Mouse (Mus musculus): Measurements from ENCODE around the gene Cnot2.

Gene Cnot2

GRCm38 (mm10) chr10:116547958-116548357 is 33.4 kb downstream of the Cnot2 start:
- Histone ChIP-seq H3K4me1 (replicated peaks; ENCODE audit: low read depth, low read length) (peaks cover 27% of the 10 kb centered on the region), H3K4me3 (replicated peaks; ENCODE audit: low read length) (no peak overlapping the region), H3K36me3 (ENCODE audit: insufficient read depth, low read length) (peaks cover 9% of the 10 kb centered on the region; the same call in 1 of the 2 replicates), H3K27me3 (ENCODE audit: insufficient read depth, low read length) (no peaks in the 10 kb centered on the region), H3K9me3 (ENCODE audit: low read length) (no peaks in the 10 kb centered on the region)
- no peak for TF ChIP-seq NANOG (IDR thresholded peaks at IDR 0.05; ENCODE audit: borderline replicate concordance, low read length)
- no peak for TF ChIP-seq CTCF (conservative IDR thresholded peaks at IDR 0.05; ENCODE audit: low read length)
- no peak for TF ChIP-seq POU5F1 (IDR thresholded peaks at IDR 0.05; ENCODE audit: borderline replicate concordance, low read length)

GRCm38 (mm10) chr10:116546177-116546576 is 35.1 kb downstream of the Cnot2 start:
- TF ChIP-seq NANOG (IDR thresholded peaks at IDR 0.05; ENCODE audit: borderline replicate concordance, low read length) (no peak), CTCF (conservative IDR thresholded peaks at IDR 0.05; ENCODE audit: low read length) (no peak)
- H3K9me3 ChIP-seq (ENCODE audit: low read length), result no peaks in the 10 kb centered on the region
- peaks cover 9% of the 10 kb centered on the region; the same call in 1 of the 2 replicates for H3K36me3 ChIP-seq (ENCODE audit: insufficient read depth, low read length)
- peaks cover 35% of the 10 kb centered on the region for H3K4me1 ChIP-seq (replicated peaks; ENCODE audit: low read depth, low read length)
- H3K4me3 ChIP-seq (replicated peaks; ENCODE audit: low read length), result no peak overlapping the region
- H3K27me3 ChIP-seq (ENCODE audit: insufficient read depth, low read length), result no peaks in the 10 kb centered on the region

- Histone ChIP-seq H3K4me3 (replicated peaks; ENCODE audit: low read length) (no peak overlapping the region), H3K4me1 (replicated peaks; ENCODE audit: low read depth, low read length) (peaks cover 38% of the 10 kb centered on the region), H3K9me3 (ENCODE audit: low read length) (no peaks in the 10 kb centered on the region), H3K36me3 (ENCODE audit: insufficient read depth, low read length) (peaks cover 12% of the 10 kb centered on the region; the same call in 1 of the 2 replicates), H3K27me3 (ENCODE audit: insufficient read depth, low read length) (no peaks in the 10 kb centered on the region)
- no peak for TF ChIP-seq POU5F1 (IDR thresholded peaks at IDR 0.05; ENCODE audit: borderline replicate concordance, low read length)
- TF ChIP-seq NANOG (IDR thresholded peaks at IDR 0.05; ENCODE audit: borderline replicate concordance, low read length), result no peak
- TF ChIP-seq CTCF (conservative IDR thresholded peaks at IDR 0.05; ENCODE audit: low read length), result no peak
Measured at GRCm38 (mm10) chr10:116543061-116543460, 38.2 kb downstream of the Cnot2 start.

GRCm38 (mm10) chr10:116540750-116541149 is 40.6 kb downstream of the Cnot2 start:
- TF ChIP-seq POU5F1 (IDR thresholded peaks at IDR 0.05; ENCODE audit: borderline replicate concordance, low read length) (no peak), NANOG (IDR thresholded peaks at IDR 0.05; ENCODE audit: borderline replicate concordance, low read length) (no peak), CTCF (conservative IDR thresholded peaks at IDR 0.05; ENCODE audit: low read length) (no peak)
- peaks cover 13% of the 10 kb centered on the region for H3K36me3 ChIP-seq (ENCODE audit: insufficient read depth, low read length)
- no peak overlapping the region for H3K4me3 ChIP-seq (replicated peaks; ENCODE audit: low read length)
- H3K9me3 ChIP-seq (ENCODE audit: low read length), result no peaks in the 10 kb centered on the region
- H3K27me3 ChIP-seq (ENCODE audit: insufficient read depth, low read length), result no peaks in the 10 kb centered on the region
- peaks cover 46% of the 10 kb centered on the region for H3K4me1 ChIP-seq (replicated peaks; ENCODE audit: low read depth, low read length)

GRCm38 (mm10) chr10:116537495-116537894 is 43.8 kb downstream of the Cnot2 start:
- Histone ChIP-seq H3K27me3 (ENCODE audit: insufficient read depth, low read length) (no peaks in the 10 kb centered on the region), H3K36me3 (ENCODE audit: insufficient read depth, low read length) (peaks cover 13% of the 10 kb centered on the region), H3K4me3 (replicated peaks; ENCODE audit: low read length) (no peak overlapping the region), H3K9me3 (ENCODE audit: low read length) (no peaks in the 10 kb centered on the region), H3K4me1 (replicated peaks; ENCODE audit: low read depth, low read length) (peaks cover 66% of the 10 kb centered on the region)
- TF ChIP-seq NANOG (IDR thresholded peaks at IDR 0.05; ENCODE audit: borderline replicate concordance, low read length), result no peak

- Histone ChIP-seq H3K36me3 (ENCODE audit: insufficient read depth, low read length) (peaks cover 15% of the 10 kb centered on the region), H3K4me3 (replicated peaks; ENCODE audit: low read length) (no peak overlapping the region), H3K9me3 (ENCODE audit: low read length) (no peaks in the 10 kb centered on the region), H3K27me3 (ENCODE audit: insufficient read depth, low read length) (no peaks in the 10 kb centered on the region), H3K4me1 (replicated peaks; ENCODE audit: low read depth, low read length) (peaks cover 60% of the 10 kb centered on the region)
- TF ChIP-seq POU5F1 (IDR thresholded peaks at IDR 0.05; ENCODE audit: borderline replicate concordance, low read length) (no peak), NANOG (IDR thresholded peaks at IDR 0.05; ENCODE audit: borderline replicate concordance, low read length) (no peak), CTCF (conservative IDR thresholded peaks at IDR 0.05; ENCODE audit: low read length) (no peak)
Measured at GRCm38 (mm10) chr10:116534278-116534677, 47.0 kb downstream of the Cnot2 start.

- H3K9me3 ChIP-seq (ENCODE audit: low read length), result no peaks in the 10 kb centered on the region
- peaks cover 58% of the 10 kb centered on the region for H3K4me1 ChIP-seq (replicated peaks; ENCODE audit: low read depth, low read length)
- peaks cover 20% of the 10 kb centered on the region for H3K36me3 ChIP-seq (ENCODE audit: insufficient read depth, low read length)
- H3K4me3 ChIP-seq (replicated peaks; ENCODE audit: low read length), result no peak overlapping the region
- H3K27me3 ChIP-seq (ENCODE audit: insufficient read depth, low read length), result no peaks in the 10 kb centered on the region
- no peak for TF ChIP-seq NANOG (IDR thresholded peaks at IDR 0.05; ENCODE audit: borderline replicate concordance, low read length)
- TF ChIP-seq POU5F1 (IDR thresholded peaks at IDR 0.05; ENCODE audit: borderline replicate concordance, low read length), result no peak
- no peak for TF ChIP-seq CTCF (conservative IDR thresholded peaks at IDR 0.05; ENCODE audit: low read length)
Measured at GRCm38 (mm10) chr10:116532561-116532960, 48.8 kb downstream of the Cnot2 start.

GRCm38 (mm10) chr10:116531063-116531462 is 50.2 kb downstream of the Cnot2 start:
- peaks cover 25% of the 10 kb centered on the region for H3K36me3 ChIP-seq (ENCODE audit: insufficient read depth, low read length)
- H3K4me1 ChIP-seq (replicated peaks; ENCODE audit: low read depth, low read length), result peaks cover 49% of the 10 kb centered on the region
- TF ChIP-seq POU5F1 (IDR thresholded peaks at IDR 0.05; ENCODE audit: borderline replicate concordance, low read length) (no peak), NANOG (IDR thresholded peaks at IDR 0.05; ENCODE audit: borderline replicate concordance, low read length) (no peak), CTCF (conservative IDR thresholded peaks at IDR 0.05; ENCODE audit: low read length) (no peak)
- H3K9me3 ChIP-seq (ENCODE audit: low read length), result 0 out of 2 replicates have a peak, but pooled peaks cover 3% of the 10 kb centered on the region
- no peak overlapping the region for H3K4me3 ChIP-seq (replicated peaks; ENCODE audit: low read length)
- no peaks in the 10 kb centered on the region for H3K27me3 ChIP-seq (ENCODE audit: insufficient read depth, low read length)

GRCm38 (mm10) chr10:116519588-116519987 is 61.7 kb downstream of the Cnot2 start:
- H3K4me3 ChIP-seq (replicated peaks; ENCODE audit: low read length), result no peak overlapping the region
- peaks cover 11% of the 10 kb centered on the region for H3K36me3 ChIP-seq (ENCODE audit: insufficient read depth, low read length)
- H3K27me3 ChIP-seq (ENCODE audit: insufficient read depth, low read length), result no peaks in the 10 kb centered on the region
- TF ChIP-seq NANOG (IDR thresholded peaks at IDR 0.05; ENCODE audit: borderline replicate concordance, low read length), result no peak
- TF ChIP-seq POU5F1 (IDR thresholded peaks at IDR 0.05; ENCODE audit: borderline replicate concordance, low read length), result no peak
- H3K4me1 ChIP-seq (replicated peaks; ENCODE audit: low read depth, low read length), result peaks cover 10% of the 10 kb centered on the region; the same call in 1 of the 2 replicates
- H3K9me3 ChIP-seq (ENCODE audit: low read length), result peaks cover 11% of the 10 kb centered on the region

Data from E14TG2a.4 (cell line).